8 mouse cellular contexts compared by ENCODE assay signal in the genomic region with DNA sequence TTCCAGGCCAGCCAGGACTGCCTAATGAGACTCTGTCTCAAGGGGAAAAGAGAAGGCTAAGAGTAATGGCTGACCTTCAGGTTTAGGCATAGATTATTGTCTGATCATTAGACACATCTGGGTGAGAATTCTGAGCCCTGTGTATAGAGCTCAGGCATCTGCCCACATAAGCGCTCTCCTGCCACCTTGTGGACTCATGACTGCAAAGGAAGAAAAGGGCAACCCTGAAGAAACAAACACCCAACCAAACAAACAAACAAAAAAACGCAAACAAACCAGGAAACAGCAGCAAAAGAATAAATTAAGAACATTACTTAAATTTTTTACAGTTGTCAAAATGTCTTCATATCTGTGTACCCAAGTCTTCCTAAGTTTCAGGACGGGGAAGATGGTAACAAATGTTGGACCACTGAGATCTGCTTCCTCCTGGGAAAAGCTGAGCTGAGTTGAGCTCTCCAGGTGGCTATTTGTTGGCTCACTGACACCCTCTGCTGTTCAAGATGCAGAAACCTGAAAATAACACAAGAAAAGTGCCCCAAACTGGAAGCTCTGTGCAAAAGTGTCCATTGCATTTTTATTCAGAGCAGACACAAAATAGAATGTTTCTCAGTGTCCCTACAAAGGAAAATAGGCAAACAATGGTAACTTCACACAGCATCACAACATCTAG. TPM values are rescaled to one million over a fixed set of nuclear protein-coding genes. Genes with fewer than 3 reads are reported as not detected.
DNase-seq lines count a peak whose midpoint lies in the region; ATAC-seq lines count a peak whose summit lies in the region.

No protein-coding gene starts in this region.

- H3K27me3 ChIP-seq in limb, embryonic 11.5 days (ENCODE audit: control insufficient read depth, insufficient read depth, low read length), result no peaks in the 10 kb centered on the region
- H3K27me3 ChIP-seq in limb, embryonic 10.5 days (ENCODE audit: low read depth, poor library complexity, severe bottlenecking), result no peaks in the 10 kb centered on the region

- no peaks in the 10 kb centered on the region for H3K36me3 ChIP-seq in limb, embryonic 11.5 days (ENCODE audit: control insufficient read depth, insufficient read depth, low read length)
- H3K36me3 ChIP-seq in limb, embryonic 10.5 days, result no peaks in the 10 kb centered on the region

- H3K4me3 ChIP-seq in limb, embryonic 11.5 days (ENCODE audit: low read depth, low read length), result no peak overlapping the region
- H3K4me3 ChIP-seq in limb, embryonic 10.5 days, result no peak overlapping the region

- H3K9ac ChIP-seq in limb, embryonic 11.5 days (ENCODE audit: low read length), result no peak overlapping the region

- no peaks in the 10 kb centered on the region for H3K4me1 ChIP-seq in limb, embryonic 11.5 days (ENCODE audit: control insufficient read depth, insufficient read depth, low read length)
- H3K4me1 ChIP-seq in limb, embryonic 10.5 days, result peaks cover 10% of the 10 kb centered on the region

- 12% methylated on average over 3 of the region's 3 CpGs for WGBS in limb, embryonic 11.5 days
- 8% methylated on average over 3 of the region's 3 CpGs for WGBS in limb, embryonic 10.5 days

- no peak overlapping the region for H3K4me2 ChIP-seq in limb, embryonic 11.5 days (ENCODE audit: low read depth, severe bottlenecking)

- H3K9me3 ChIP-seq in limb, embryonic 11.5 days (ENCODE audit: control insufficient read depth, low read length), result no peaks in the 10 kb centered on the region
- H3K9me3 ChIP-seq in limb, embryonic 10.5 days (replicated peaks), result no peaks in the 10 kb centered on the region

- no peak for ATAC-seq in limb, embryonic 11.5 days (ENCODE audit: insufficient number of reproducible peaks, low FRiP score, low TSS enrichment, low read depth)

- DNase-seq in adrenal gland, postnatal 10 days, result peak; percentile 54
- no peak for DNase-seq in adrenal gland, postnatal 4 days (ENCODE audit: low spot score in 2 of 2)
- DNase-seq in limb, embryonic 11.5 days (ENCODE audit: low spot score), result peak; percentile 34
- DNase-seq in limb, embryonic 10.5 days (ENCODE audit: low spot score), result no peak
- peak; percentile 66 for DNase-seq in embryo, embryonic 10.5 days (ENCODE audit: low spot score)
- DNase-seq in lung, postnatal 36 days, result peak; percentile 75
- DNase-seq in spleen, postnatal 14 days (ENCODE audit: low spot score in 2 of 2), result no peak
- DNase-seq in layer of hippocampus, adult 11-12 months (ENCODE audit: low spot score), result no peak

- H3K27ac ChIP-seq in limb, embryonic 11.5 days (replicated peaks; ENCODE audit: low read depth, low read length), result no peak overlapping the region
- H3K27ac ChIP-seq in limb, embryonic 10.5 days, result no peak overlapping the region

RNA-seq across cellular contexts. Expression of a gene that starts 14.6 kb away (rescaled TPM):
- 100 to 1,000 TPM; 167 to 263 TPM for total RNA-seq in adrenal gland, postnatal 10 days (2021)
- total RNA-seq in adrenal gland, postnatal 4 days (2021), result 100 to 1,000 TPM; 124 to 135 TPM
- polyA plus RNA-seq in limb, embryonic 11.5 days (2014; fragmentation: Nextera tagmentation; extraction: Ambion mirVana), result 111 and 117 TPM in 2 replicates
- polyA plus RNA-seq in limb, embryonic 10.5 days (2016; fragmentation: Nextera tagmentation; extraction: Ambion mirVana), result 110 and 112 TPM in 2 replicates

RNA-seq across cellular contexts. Expression of a gene that starts 16.6 kb away (rescaled TPM):
- total RNA-seq in adrenal gland, postnatal 10 days (2021), result 1 to 10 TPM; 2.1 to 3.5 TPM
- 1 to 10 TPM; 3.5 to 5.0 TPM for total RNA-seq in adrenal gland, postnatal 4 days (2021)
- 0.35 and 0.45 TPM in 2 replicates for polyA plus RNA-seq in limb, embryonic 11.5 days (2014; fragmentation: Nextera tagmentation; extraction: Ambion mirVana)
- 0.15 TPM in 1 of 2 replicates, not detected in the other for polyA plus RNA-seq in limb, embryonic 10.5 days (2016; fragmentation: Nextera tagmentation; extraction: Ambion mirVana)

Comparison
In these comparisons a context has a peak if more than half of its experiments do, and no peak if none do; other contexts are left out.
1. DNase-seq: peak in adrenal gland, postnatal 10 days (single experiment), limb, embryonic 11.5 days (single experiment), embryo, embryonic 10.5 days (single experiment) and lung, postnatal 36 days (single experiment); none in adrenal gland, postnatal 4 days (0 of 2), limb, embryonic 10.5 days (single experiment), spleen, postnatal 14 days (0 of 2) and layer of hippocampus, adult 11-12 months (single experiment).